Mouse (Mus musculus) neural tube, embryonic 12.5 days (tissue): ENCODE results near the gene Hoxa1. TPM values are rescaled to one million over a fixed set of nuclear protein-coding genes. Genes with fewer than 3 reads are reported as not detected.

Experiments
- ATAC-seq: fragments of 200-750 bp; cut with Nextera tagmentation; 2 replicates; pipeline ENCODE4 v1.8.0; 2017; ENCODE audit warnings: low read depth, mild to moderate bottlenecking, moderate TSS enrichment, moderate library complexity; ENCODE audit not compliant: low FRiP score
- H3K27ac ChIP-seq: fragments of 300-500 bp; sonication (generic); 2 replicates; pipeline ENCODE4 v1.5.1; 2016
- H3K27me3 ChIP-seq: fragments of 300-500 bp; sonication (generic); replicated peaks from 2 replicates; pipeline ENCODE4 v1.6.1; 2016; ENCODE audit warnings: mild to moderate bottlenecking
- H3K36me3 ChIP-seq: fragments of 300-500 bp; sonication (generic); 2 replicates; pipeline ENCODE4 v1.6.1; 2016; ENCODE audit warnings: mild to moderate bottlenecking
- H3K4me1 ChIP-seq: fragments of 300-500 bp; sonication (generic); 2 replicates; pipeline ENCODE4 v1.6.1; 2016
- H3K4me2 ChIP-seq: fragments of 300-500 bp; sonication (generic); replicated peaks from 2 replicates; pipeline ENCODE4 v1.6.1; 2016; ENCODE audit warnings: mild to moderate bottlenecking
- H3K4me3 ChIP-seq: fragments of 300-500 bp; sonication (generic); 2 replicates; pipeline ENCODE4 v1.5.1; 2016
- H3K9ac ChIP-seq: fragments of 300-500 bp; sonication (generic); 2 replicates; pipeline ENCODE4 v1.6.1; 2016; ENCODE audit warnings: mild to moderate bottlenecking
- H3K9me3 ChIP-seq: fragments of 300-500 bp; sonication (generic); 2 replicates; pipeline ENCODE4 v1.6.1; 2016; ENCODE audit warnings: mild to moderate bottlenecking
- WGBS: fragments of 180-500 bp; shearing (Covaris S2); methylation state at CpG from one replicate; pipeline ENCODE4 v1.1.7; 2016; 5-methylcytosine and 5-hydroxymethylcytosine counted together
- polyA plus RNA-seq: library from polyadenylated mRNA; unstranded; fragments of >200 nt; fragmentation: Nextera tagmentation; extraction: Ambion mirVana; gene quantifications from 2 replicates; pipeline ENCODE4 v1.2.1, GENCODE M21; 2016

The Hoxa1 gene
- polyA plus RNA-seq, 1 experiment from 2014 or later = 4.7 TPM

DNA sequence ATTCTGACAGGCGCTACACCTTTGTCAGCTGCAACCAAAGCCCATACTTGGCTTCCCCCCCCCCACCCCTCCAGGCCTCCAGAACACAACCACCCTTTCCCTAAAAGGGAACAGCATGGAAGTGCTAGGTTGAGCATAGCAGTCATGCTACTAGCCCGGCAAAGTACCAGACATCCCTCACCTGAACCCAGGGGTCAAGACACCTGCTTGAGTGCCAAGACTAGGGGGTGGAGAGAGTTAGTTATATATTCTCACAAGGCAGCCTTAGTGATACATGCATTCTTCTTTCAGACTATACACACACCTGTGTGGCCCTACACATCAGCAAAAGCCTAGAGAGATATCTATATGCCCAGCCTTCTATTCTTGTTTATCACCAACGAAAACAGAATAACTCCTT, 27.7 kb upstream of the Hoxa1 start:
- H3K27me3 ChIP-seq = no peaks in the 10 kb centered on the region
- no peak for ATAC-seq
- peaks cover 27% of the 10 kb centered on the region for H3K36me3 ChIP-seq
- peak overlapping the region; percentile 39 for H3K9ac ChIP-seq
- no peaks in the 10 kb centered on the region for H3K9me3 ChIP-seq
- peak overlapping the region; percentile 77 for H3K27ac ChIP-seq
- H3K4me3 ChIP-seq = peak overlapping the region; percentile 13; the same call in 1 of the 2 replicates
- WGBS = 11% methylated on average over 3 of the region's 3 CpGs
- peak overlapping the region; percentile 99 for H3K4me2 ChIP-seq
- H3K4me1 ChIP-seq = peaks cover 99% of the 10 kb centered on the region

DNA sequence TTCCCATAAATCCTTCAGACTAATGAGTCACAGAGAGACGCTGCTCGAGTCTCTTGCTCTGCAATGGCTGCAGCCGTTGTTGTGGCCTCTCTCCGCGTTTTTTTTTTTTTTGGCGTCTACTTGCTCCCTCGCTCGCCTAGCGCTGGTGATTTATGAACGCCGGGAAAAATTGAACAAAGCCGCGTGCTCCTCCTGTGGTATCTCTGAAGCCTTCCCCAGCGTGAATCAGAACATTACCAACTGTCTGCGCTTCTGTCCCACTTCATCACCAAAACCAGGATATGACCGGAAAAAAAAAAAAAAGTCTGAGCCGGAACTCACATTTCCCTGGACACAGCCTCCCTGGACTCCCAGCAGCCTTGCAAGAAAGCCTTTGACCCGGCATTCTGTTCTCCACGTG, 27.1 kb upstream of the Hoxa1 start:
- Histone ChIP-seq H3K4me1 (peaks cover 99% of the 10 kb centered on the region), H3K9me3 (no peaks in the 10 kb centered on the region), H3K4me2 (peak overlapping the region; percentile 99), H3K27me3 (no peaks in the 10 kb centered on the region), H3K27ac (peak overlapping the region; percentile 77), H3K36me3 (peaks cover 27% of the 10 kb centered on the region), H3K9ac (peak overlapping the region; percentile 39), H3K4me3 (peak overlapping the region; percentile 13)
- ATAC-seq = no peak
- under 1% methylated on average over 19 of the region's 19 CpGs for WGBS

DNA sequence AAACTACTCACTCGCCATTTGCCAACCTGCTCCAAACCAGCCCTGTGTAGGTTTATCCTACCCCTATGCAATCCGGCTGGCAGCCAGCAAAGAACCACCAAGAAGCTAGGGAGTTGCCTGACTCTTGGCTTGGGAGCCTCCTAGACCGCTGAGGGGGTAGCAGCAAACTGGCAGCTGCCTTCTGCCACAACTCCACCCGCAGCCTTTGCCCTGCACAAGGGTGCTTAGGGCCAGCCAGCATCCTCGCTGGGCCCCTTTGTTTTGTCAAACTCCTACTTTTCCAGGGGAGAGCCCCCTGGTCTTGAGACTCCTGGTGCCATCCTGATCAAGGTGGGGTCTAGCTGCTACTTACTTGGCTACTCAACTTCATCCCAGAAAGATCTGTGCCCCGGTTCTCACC, 26.6 kb upstream of the Hoxa1 start:
- peak overlapping the region; percentile 99 for H3K4me2 ChIP-seq
- peak overlapping the region; percentile 77 for H3K27ac ChIP-seq
- no peaks in the 10 kb centered on the region for H3K9me3 ChIP-seq
- peaks cover 99% of the 10 kb centered on the region for H3K4me1 ChIP-seq
- H3K36me3 ChIP-seq = peaks cover 23% of the 10 kb centered on the region
- no peaks in the 10 kb centered on the region for H3K27me3 ChIP-seq
- no peak for ATAC-seq
- WGBS = 4% methylated on average over 6 of the region's 6 CpGs
- peak overlapping the region; percentile 33 for H3K9ac ChIP-seq
- peak overlapping the region; percentile 9; the same call in 1 of the 2 replicates for H3K4me3 ChIP-seq

DNA sequence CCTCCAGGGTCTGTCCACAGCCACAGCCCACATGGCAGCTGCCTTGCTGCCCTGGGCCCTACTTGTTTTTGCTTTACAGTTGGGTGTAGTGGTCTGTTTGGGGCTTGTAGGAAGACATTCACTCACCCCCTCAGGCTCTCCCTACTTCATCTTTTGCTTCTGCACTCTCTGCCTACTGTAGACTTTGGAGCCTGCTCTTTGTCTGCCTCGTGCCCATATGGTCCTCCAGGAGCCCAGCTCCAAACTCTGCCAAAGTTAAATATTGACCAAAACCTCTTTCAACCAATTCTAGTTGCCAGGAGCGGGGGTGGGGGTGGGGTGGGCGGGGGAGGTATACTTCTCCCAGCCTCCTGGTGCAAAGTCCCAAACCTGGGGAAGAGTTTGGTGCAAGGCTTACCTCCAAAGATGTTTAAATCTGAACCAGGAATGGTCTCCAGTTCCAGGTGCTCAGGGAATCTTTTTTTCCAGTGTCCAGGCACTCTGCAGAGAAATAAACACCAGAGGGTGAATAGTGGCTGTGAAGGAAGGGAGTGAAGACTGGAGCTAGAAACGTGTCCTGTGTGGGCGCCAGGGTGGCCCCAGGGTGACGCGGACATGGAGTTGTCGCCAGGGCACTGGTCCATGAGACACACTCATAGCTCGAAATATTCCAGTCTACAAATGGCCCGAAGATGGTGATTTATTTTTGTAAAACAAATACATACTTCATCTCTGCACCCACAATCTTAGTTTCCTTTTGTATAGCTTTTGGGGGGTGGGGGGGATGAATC, 25.4 kb upstream of the Hoxa1 start:
- H3K36me3 ChIP-seq = peaks cover 14% of the 10 kb centered on the region
- ATAC-seq = no peak
- H3K27me3 ChIP-seq = no peaks in the 10 kb centered on the region
- H3K9ac ChIP-seq = peak overlapping the region; percentile 33
- H3K4me3 ChIP-seq = no peak overlapping the region
- 10% methylated on average over 10 of the region's 10 CpGs for WGBS
- peaks cover 99% of the 10 kb centered on the region for H3K4me1 ChIP-seq
- H3K9me3 ChIP-seq = no peaks in the 10 kb centered on the region
- H3K4me2 ChIP-seq = peak overlapping the region; percentile 99
- H3K27ac ChIP-seq = peak overlapping the region; percentile 77

DNA sequence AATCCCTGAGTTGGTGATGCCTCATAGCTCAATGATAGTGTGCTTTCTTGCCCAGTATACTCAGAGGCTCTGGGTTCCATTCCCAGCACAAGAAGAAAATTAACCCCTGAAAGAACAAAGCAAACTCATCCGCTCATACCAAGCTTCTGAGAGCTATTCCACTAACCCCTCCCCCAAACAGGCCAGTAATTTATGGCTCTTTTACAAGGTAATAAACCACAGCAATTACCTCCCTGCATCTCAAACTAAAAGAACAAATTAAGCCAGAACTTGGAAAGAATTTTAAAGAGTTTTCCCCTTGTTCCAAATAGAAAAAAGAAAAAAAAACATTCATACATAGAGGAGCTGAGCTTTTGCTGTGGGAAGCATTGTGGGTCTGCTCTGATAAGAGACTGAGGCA, 24.7 kb upstream of the Hoxa1 start:
- no peak for ATAC-seq
- H3K27me3 ChIP-seq = no peaks in the 10 kb centered on the region
- peak overlapping the region; percentile 33; the same call in 1 of the 2 replicates for H3K9ac ChIP-seq
- WGBS = 21% methylated on average over 1 of the region's 1 CpGs
- H3K4me3 ChIP-seq = no peak overlapping the region
- H3K9me3 ChIP-seq = no peaks in the 10 kb centered on the region
- peaks cover 14% of the 10 kb centered on the region for H3K36me3 ChIP-seq
- peak overlapping the region; percentile 77; the same call in 1 of the 2 replicates for H3K27ac ChIP-seq
- H3K4me2 ChIP-seq = peak overlapping the region; percentile 99
- H3K4me1 ChIP-seq = peaks cover 98% of the 10 kb centered on the region

DNA sequence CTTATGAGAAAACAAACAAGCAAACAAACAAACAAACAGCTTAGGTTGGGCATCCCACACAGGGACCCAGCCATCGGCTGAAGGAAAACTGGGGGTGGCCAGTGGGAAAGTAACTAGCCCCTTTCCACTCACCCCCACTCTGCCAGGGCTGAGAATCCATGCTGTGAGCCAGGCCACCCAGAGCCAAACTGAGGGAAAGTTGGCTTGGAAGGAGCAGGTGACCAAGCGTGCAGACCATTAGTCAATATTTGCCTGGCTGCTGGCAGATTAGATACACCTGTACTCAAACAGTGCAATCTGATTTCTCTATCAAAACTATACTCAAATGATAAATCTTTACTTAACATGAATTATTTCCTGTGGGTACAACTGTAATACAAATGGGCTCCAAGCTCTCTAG, 23.9 kb upstream of the Hoxa1 start:
- no peak overlapping the region for H3K27ac ChIP-seq
- H3K4me3 ChIP-seq = no peak overlapping the region
- H3K9me3 ChIP-seq = no peaks in the 10 kb centered on the region
- H3K4me1 ChIP-seq = peaks cover 98% of the 10 kb centered on the region
- peak overlapping the region; percentile 99 for H3K4me2 ChIP-seq
- ATAC-seq = no peak
- H3K36me3 ChIP-seq = peaks cover 14% of the 10 kb centered on the region
- 16% methylated on average over 2 of the region's 2 CpGs for WGBS
- H3K9ac ChIP-seq = 0 out of 2 replicates have a peak overlapping the region, but pooled peaks have one; percentile 4
- no peaks in the 10 kb centered on the region for H3K27me3 ChIP-seq

DNA sequence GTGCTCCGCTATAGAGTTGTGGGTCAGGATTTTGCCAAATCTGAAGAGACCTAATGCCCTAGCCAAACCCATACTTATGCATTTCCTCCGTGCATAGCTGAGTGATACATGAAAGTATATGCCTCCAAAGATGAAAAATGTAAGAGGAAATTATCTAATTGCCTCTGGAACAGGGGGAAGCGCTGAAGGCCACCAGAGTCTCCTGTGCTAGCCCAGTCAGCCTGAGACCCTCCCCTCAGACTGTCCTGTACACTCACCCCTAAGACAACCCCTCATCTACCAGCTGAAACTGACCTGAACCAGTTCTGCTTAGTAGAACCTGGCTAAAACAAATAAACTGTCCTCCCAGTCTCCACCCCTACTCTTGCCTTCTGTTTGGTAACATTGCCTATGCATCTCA, 22.6 kb upstream of the Hoxa1 start:
- Histone ChIP-seq H3K4me1 (peaks cover 93% of the 10 kb centered on the region), H3K27me3 (no peaks in the 10 kb centered on the region), H3K4me3 (peak overlapping the region; percentile 78), H3K4me2 (peak overlapping the region; percentile 99), H3K36me3 (peaks cover 14% of the 10 kb centered on the region), H3K9ac (peak overlapping the region; percentile 93), H3K9me3 (no peaks in the 10 kb centered on the region), H3K27ac (peak overlapping the region; percentile 100)
- no peak for ATAC-seq
- WGBS = 9% methylated on average over 3 of the region's 3 CpGs

DNA sequence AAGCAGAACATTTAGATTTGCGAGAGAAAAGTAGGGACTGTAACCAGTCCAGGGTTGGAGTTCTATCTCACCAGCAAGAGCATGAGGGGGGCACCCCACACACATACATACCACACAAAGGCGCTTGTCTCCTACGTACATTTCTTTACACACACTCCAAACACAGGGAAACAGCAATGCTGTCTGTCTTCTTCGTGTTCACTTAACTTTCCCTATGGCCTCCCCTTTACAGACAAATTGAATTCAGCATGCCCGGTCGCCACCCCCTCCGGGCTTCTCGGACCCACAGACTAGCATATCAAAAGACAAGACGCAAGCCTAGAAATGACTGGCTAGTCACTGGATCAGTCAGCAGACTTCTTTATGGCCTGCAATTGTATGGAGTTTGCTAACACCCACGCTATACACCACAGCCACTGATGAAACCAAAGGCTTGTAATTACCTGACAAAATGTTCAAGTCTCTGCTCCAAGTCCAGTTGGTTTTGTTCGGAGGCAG, 22.1 kb upstream of the Hoxa1 start:
- H3K27me3 ChIP-seq = no peaks in the 10 kb centered on the region
- peak overlapping the region; percentile 93 for H3K9ac ChIP-seq
- peak overlapping the region; percentile 99 for H3K4me2 ChIP-seq
- 3% methylated on average over 11 of the region's 11 CpGs for WGBS
- H3K27ac ChIP-seq = peak overlapping the region; percentile 100
- H3K36me3 ChIP-seq = peaks cover 14% of the 10 kb centered on the region
- no peaks in the 10 kb centered on the region for H3K9me3 ChIP-seq
- H3K4me3 ChIP-seq = peak overlapping the region; percentile 78
- ATAC-seq = no peak
- peaks cover 92% of the 10 kb centered on the region for H3K4me1 ChIP-seq

DNA sequence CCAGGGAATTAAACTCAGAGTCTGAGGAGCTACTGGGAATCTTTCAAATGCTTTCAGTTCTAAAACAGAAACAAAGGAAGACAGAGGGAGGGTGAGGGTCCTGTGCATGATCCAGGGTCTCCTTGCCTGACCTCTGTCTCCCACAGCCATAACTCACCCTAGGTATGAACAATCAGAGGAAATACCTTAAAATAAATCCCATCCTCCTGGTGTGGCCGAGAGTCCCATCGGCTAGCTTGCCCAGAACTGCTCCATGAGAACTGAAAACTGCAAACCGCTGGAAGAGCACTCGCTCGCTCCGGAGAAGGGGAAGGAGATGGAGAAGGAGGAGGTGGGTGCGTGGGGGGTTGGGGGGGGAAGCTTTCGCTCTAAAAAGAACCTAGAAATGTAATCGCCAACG, 21.6 kb upstream of the Hoxa1 start:
- Histone ChIP-seq H3K4me3 (peak overlapping the region; percentile 78), H3K4me2 (peak overlapping the region; percentile 99), H3K9ac (peak overlapping the region; percentile 93), H3K9me3 (no peaks in the 10 kb centered on the region), H3K27ac (peak overlapping the region; percentile 100), H3K36me3 (peaks cover 14% of the 10 kb centered on the region), H3K4me1 (peaks cover 91% of the 10 kb centered on the region), H3K27me3 (no peaks in the 10 kb centered on the region)
- 2% methylated on average over 10 of the region's 10 CpGs for WGBS
- ATAC-seq = no peak

DNA sequence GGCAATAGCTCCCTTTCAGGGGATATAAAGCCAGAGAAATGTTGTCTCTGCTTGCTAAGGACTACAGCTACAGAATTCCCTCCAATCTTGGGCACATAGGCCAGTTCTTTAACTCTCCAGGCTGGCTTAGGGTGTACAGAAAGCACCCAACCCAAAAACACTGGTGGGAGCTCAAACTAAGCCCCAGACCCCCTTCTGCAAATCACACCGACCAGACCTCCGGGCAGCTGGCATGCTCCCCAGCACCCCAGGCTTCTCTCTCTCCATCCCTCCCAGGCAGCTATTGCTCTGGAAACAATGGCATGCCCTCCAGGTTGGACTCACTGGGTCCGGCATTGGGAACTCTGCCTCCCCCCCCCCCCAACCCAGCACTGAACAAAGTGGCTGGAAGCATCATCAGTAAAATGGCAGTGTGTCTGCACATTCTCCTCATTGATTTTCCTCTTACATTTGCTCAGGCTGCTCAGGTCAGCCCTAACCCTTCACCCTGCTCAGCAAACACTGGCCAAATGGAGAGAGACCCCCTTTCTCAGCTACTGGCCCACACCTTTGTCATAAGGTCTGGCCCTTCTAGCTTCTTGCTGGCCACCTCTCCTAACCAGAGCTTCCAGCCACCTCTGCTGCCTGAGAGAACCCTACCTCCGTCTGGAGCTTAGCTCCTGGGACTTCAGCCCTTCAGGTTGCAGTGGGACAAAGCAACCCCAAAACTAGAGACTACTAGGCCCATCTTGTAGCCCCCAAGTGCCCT, 21.0 kb upstream of the Hoxa1 start:
- no peaks in the 10 kb centered on the region for H3K27me3 ChIP-seq
- H3K4me3 ChIP-seq = peak overlapping the region; percentile 78
- H3K9ac ChIP-seq = peak overlapping the region; percentile 93
- peaks cover 88% of the 10 kb centered on the region for H3K4me1 ChIP-seq
- peak overlapping the region; percentile 100 for H3K27ac ChIP-seq
- under 1% methylated on average over 4 of the region's 4 CpGs for WGBS
- peak overlapping the region; percentile 99 for H3K4me2 ChIP-seq
- H3K36me3 ChIP-seq = peaks cover 14% of the 10 kb centered on the region
- no peak for ATAC-seq
- H3K9me3 ChIP-seq = no peaks in the 10 kb centered on the region

DNA sequence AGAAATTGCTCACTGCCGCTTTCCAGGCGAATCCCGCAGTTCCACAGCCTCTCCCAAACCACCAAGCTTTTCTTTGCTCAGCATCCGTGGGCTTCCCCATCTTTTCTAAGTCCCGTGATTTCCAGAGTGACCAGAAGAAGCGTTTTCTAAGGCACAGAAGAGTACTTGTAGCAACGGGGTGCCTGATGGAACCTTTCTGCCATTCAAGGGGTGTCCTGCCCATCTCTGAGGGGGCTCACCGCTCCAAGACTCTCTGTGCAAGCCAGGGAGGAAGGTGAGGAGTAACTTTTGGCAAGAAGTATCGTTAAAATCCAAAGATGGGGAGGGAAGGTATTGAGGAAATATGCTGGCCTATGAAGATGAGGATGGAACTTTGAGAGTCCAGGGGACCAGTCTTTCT, 19.7 kb upstream of the Hoxa1 start:
- H3K27ac ChIP-seq = peak overlapping the region; percentile 100
- ATAC-seq = no peak
- peak overlapping the region; percentile 99 for H3K4me2 ChIP-seq
- 3% methylated on average over 9 of the region's 9 CpGs for WGBS
- peaks cover 14% of the 10 kb centered on the region for H3K36me3 ChIP-seq
- no peaks in the 10 kb centered on the region for H3K27me3 ChIP-seq
- peak overlapping the region; percentile 93 for H3K9ac ChIP-seq
- no peaks in the 10 kb centered on the region for H3K9me3 ChIP-seq
- H3K4me1 ChIP-seq = peaks cover 85% of the 10 kb centered on the region
- H3K4me3 ChIP-seq = peak overlapping the region; percentile 78

DNA sequence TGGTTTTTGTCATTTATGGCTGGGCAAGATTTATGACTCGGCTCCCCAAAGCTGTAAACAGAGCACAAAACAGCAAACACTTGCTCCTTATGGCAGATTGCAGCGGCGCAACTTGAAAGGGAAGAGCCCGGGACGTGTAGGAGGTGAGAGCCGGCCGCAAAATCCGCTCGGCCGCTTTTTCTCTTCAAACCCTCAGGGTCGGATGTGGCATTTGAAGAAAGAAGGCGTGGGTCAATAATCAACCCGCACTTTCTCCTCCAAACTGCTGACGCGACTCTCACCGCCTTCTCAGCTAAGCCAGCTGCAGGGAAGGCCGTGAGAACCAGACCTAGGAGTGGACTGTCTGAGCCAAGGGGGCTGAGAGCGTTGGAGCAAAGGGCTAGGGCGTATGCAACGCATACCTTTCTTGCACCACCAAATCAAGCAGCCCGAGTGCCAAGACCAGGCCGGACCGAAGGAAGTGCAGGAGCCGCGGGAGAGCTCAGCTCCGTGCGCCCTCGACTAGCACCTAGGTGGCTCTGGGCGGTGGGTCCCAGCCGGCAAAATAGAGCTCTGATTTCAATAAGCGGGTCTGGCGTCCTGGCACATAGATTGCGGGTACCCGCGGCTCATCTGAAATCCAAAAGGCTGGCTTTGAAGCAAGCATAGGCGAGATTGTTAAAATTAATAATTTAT, 19.1 kb upstream of the Hoxa1 start, which contains the start of gene 5730596B20Rik:
TSS of gene 5730596B20Rik (plus strand) at position 438 of the 675 bp plus-strand sequence.
- Histone ChIP-seq H3K4me2 (peak within 1 kb of the TSS; percentile 99), H3K27ac (peak within 1 kb of the TSS; percentile 100), H3K36me3 (peaks cover 15% of the 10 kb centered on the region), H3K27me3 (no peaks in the 10 kb centered on the region), H3K4me3 (peak within 1 kb of the TSS; percentile 78), H3K9ac (peak within 1 kb of the TSS; percentile 93), H3K4me1 (peaks cover 83% of the 10 kb centered on the region), H3K9me3 (no peaks in the 10 kb centered on the region)
- WGBS = under 1% methylated on average over 36 of the region's 36 CpGs
- peak; percentile 38 for ATAC-seq
